Mouse (Mus musculus): ENCODE results near the gene Glyctk. TPM values are rescaled to one million over a fixed set of nuclear protein-coding genes. Genes with fewer than 3 reads are reported as not detected.

Gene Glyctk
- 2.2 and 3.0 TPM in 2 replicates for polyA plus RNA-seq (2015; fragmentation: Nextera tagmentation; extraction: Ambion mirVana)

- Histone ChIP-seq H3K36me3 (ENCODE audit: control insufficient read depth, insufficient read depth) (no peaks in the 10 kb centered on the region), H3K4me3 (replicated peaks; ENCODE audit: low read length) (no peak within 1 kb of the TSS), H3K9ac (replicated peaks; ENCODE audit: low read depth, low read length) (no peak within 1 kb of the TSS), H3K27ac (ENCODE audit: low read length) (no peak within 1 kb of the TSS), H3K4me2 (ENCODE audit: low read length) (no peak within 1 kb of the TSS), H3K9me3 (ENCODE audit: control insufficient read depth, low read length) (no peaks in the 10 kb centered on the region), H3K27me3 (replicated peaks; ENCODE audit: control insufficient read depth, insufficient read depth, low read length) (peaks cover 4% of the 10 kb centered on the region; the same call in 1 of the 2 replicates), H3K4me1 (replicated peaks; ENCODE audit: control insufficient read depth, insufficient read depth, low read length) (peaks cover 12% of the 10 kb centered on the region)
- no peak for ATAC-seq
- 82% methylated on average over 6 of the region's 6 CpGs for whole genome bisulfite sequencing
These were observed at the start of gene Glyctk for GRCm38 (mm10) chr9:106158037-106158491. Gene Glyctk (minus strand): TSS chr9:106158138.

- H3K9ac ChIP-seq (replicated peaks; ENCODE audit: low read depth, low read length), result no peak overlapping the region
- no peak overlapping the region for H3K4me2 ChIP-seq (ENCODE audit: low read length)
- H3K36me3 ChIP-seq (ENCODE audit: control insufficient read depth, insufficient read depth), result no peaks in the 10 kb centered on the region
- H3K9me3 ChIP-seq (ENCODE audit: control insufficient read depth, low read length), result no peaks in the 10 kb centered on the region
- WGBS, result 81% methylated on average over 2 of the region's 2 CpGs
- ATAC-seq, result no peak
- no peak overlapping the region for H3K27ac ChIP-seq (ENCODE audit: low read length)
- no peaks in the 10 kb centered on the region for H3K27me3 ChIP-seq (replicated peaks; ENCODE audit: control insufficient read depth, insufficient read depth, low read length)
- no peak overlapping the region for H3K4me3 ChIP-seq (replicated peaks; ENCODE audit: low read length)
- H3K4me1 ChIP-seq (replicated peaks; ENCODE audit: control insufficient read depth, insufficient read depth, low read length), result peaks cover 27% of the 10 kb centered on the region
These were observed 48.6 kb upstream of the Glyctk start for GRCm38 (mm10) chr9:106206515-106206914.

DNA sequence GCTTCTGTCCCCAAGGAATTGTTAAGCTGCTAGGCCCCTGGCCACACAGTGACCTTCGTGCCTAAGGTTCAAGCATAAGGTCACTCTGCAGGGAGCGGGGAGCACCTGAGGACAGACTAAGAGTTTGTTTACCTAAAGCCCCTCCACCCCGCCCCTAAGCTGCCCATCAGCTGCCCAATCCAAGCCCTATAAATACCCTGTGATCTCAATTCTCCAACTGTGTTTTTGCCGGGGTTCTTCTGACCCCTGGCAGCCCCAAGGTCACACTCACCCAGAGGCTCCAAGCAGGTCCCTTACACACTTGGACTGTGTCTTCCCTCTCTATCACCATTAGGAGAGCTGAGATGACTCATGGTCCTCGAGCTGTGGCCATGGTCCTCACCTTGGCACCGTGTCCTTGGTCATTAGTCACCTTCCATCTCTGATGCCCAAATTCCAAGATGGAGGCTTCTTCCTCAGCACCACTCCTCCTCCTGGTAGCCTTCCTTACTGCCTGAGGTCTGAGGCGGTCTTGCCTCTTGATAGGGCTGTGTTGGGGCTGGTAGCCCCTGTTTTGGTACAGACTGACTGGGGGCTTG, 47.9 kb upstream of the Glyctk start:
- no peak overlapping the region for H3K9ac ChIP-seq (replicated peaks; ENCODE audit: low read depth, low read length)
- WGBS, result 82% methylated on average over 7 of the region's 7 CpGs
- H3K36me3 ChIP-seq (ENCODE audit: control insufficient read depth, insufficient read depth), result no peaks in the 10 kb centered on the region
- H3K4me2 ChIP-seq (ENCODE audit: low read length), result no peak overlapping the region
- H3K27me3 ChIP-seq (replicated peaks; ENCODE audit: control insufficient read depth, insufficient read depth, low read length), result no peaks in the 10 kb centered on the region
- no peak for ATAC-seq
- H3K9me3 ChIP-seq (ENCODE audit: control insufficient read depth, low read length), result no peaks in the 10 kb centered on the region
- H3K4me1 ChIP-seq (replicated peaks; ENCODE audit: control insufficient read depth, insufficient read depth, low read length), result peaks cover 23% of the 10 kb centered on the region
- H3K27ac ChIP-seq (ENCODE audit: low read length), result no peak overlapping the region
- no peak overlapping the region for H3K4me3 ChIP-seq (replicated peaks; ENCODE audit: low read length)

GRCm38 (mm10) chr9:106203990-106204851, 46.3 kb upstream of the Glyctk start:
- ATAC-seq, result no peak
- 83% methylated on average over 7 of the region's 7 CpGs for WGBS
- H3K4me1 ChIP-seq (replicated peaks; ENCODE audit: control insufficient read depth, insufficient read depth, low read length), result peaks cover 23% of the 10 kb centered on the region

GRCm38 (mm10) chr9:106202819-106203636, 45.1 kb upstream of the Glyctk start, which contains the start of gene Twf2:
Gene Twf2 (plus strand): TSS chr9:106203108.
- no peaks in the 10 kb centered on the region for H3K9me3 ChIP-seq (ENCODE audit: control insufficient read depth, low read length)
- peak within 1 kb of the TSS; percentile 94 for H3K9ac ChIP-seq (replicated peaks; ENCODE audit: low read depth, low read length)
- peak within 1 kb of the TSS; percentile 72 for H3K27ac ChIP-seq (ENCODE audit: low read length)
- no peaks in the 10 kb centered on the region for H3K27me3 ChIP-seq (replicated peaks; ENCODE audit: control insufficient read depth, insufficient read depth, low read length)
- H3K4me3 ChIP-seq (replicated peaks; ENCODE audit: low read length), result peak within 1 kb of the TSS; percentile 84
- peak; percentile 90 for ATAC-seq
- no peaks in the 10 kb centered on the region for H3K36me3 ChIP-seq (ENCODE audit: control insufficient read depth, insufficient read depth)
- peaks cover 28% of the 10 kb centered on the region for H3K4me1 ChIP-seq (replicated peaks; ENCODE audit: control insufficient read depth, insufficient read depth, low read length)
- H3K4me2 ChIP-seq (ENCODE audit: low read length), result peak within 1 kb of the TSS; percentile 81
- 1% methylated on average over 60 of the region's 61 CpGs for WGBS

More at GRCm38 (mm10) chr9:106203990-106204851, 46.3 kb upstream of the Glyctk start:
- Histone ChIP-seq H3K4me3 (replicated peaks; ENCODE audit: low read length) (peak overlapping the region; percentile 84), H3K27me3 (replicated peaks; ENCODE audit: control insufficient read depth, insufficient read depth, low read length) (no peaks in the 10 kb centered on the region), H3K4me2 (ENCODE audit: low read length) (peak overlapping the region; percentile 81), H3K9ac (replicated peaks; ENCODE audit: low read depth, low read length) (peak overlapping the region; percentile 94), H3K36me3 (ENCODE audit: control insufficient read depth, insufficient read depth) (no peaks in the 10 kb centered on the region), H3K9me3 (ENCODE audit: control insufficient read depth, low read length) (no peaks in the 10 kb centered on the region), H3K27ac (ENCODE audit: low read length) (no peak overlapping the region)

DNA sequence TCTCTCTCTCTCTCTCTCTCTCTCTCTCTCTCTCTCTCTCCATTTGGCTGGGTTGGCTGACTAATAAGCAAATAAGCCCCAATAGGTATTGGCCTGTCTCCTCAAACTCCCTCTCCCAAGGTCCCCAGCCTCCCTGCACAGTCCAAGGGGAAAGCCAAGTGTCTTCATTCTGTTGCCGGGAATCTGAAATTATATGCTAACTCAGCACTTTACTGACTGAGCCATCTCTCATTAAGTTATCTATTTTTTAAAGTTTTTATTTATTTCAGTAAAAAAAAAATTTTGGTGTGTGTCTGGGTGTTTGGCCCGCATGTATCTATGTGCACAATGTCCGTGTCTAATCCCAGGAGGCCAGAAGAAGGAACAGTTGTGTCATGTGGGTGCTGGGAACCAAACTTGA, 44.0 kb upstream of the Glyctk start:
- no peak for ATAC-seq
- Histone ChIP-seq H3K36me3 (ENCODE audit: control insufficient read depth, insufficient read depth) (no peaks in the 10 kb centered on the region), H3K4me3 (replicated peaks; ENCODE audit: low read length) (no peak overlapping the region; the same call in 1 of the 2 replicates), H3K4me1 (replicated peaks; ENCODE audit: control insufficient read depth, insufficient read depth, low read length) (peaks cover 28% of the 10 kb centered on the region), H3K27me3 (replicated peaks; ENCODE audit: control insufficient read depth, insufficient read depth, low read length) (no peaks in the 10 kb centered on the region), H3K27ac (ENCODE audit: low read length) (no peak overlapping the region), H3K9ac (replicated peaks; ENCODE audit: low read depth, low read length) (no peak overlapping the region), H3K9me3 (ENCODE audit: control insufficient read depth, low read length) (no peaks in the 10 kb centered on the region), H3K4me2 (ENCODE audit: low read length) (peak overlapping the region; percentile 81)
- WGBS, result 85% methylated on average over 3 of the region's 3 CpGs

- Histone ChIP-seq H3K9ac (replicated peaks; ENCODE audit: low read depth, low read length) (peak within 1 kb of the TSS; percentile 68), H3K27me3 (replicated peaks; ENCODE audit: control insufficient read depth, insufficient read depth, low read length) (no peaks in the 10 kb centered on the region), H3K36me3 (ENCODE audit: control insufficient read depth, insufficient read depth) (no peaks in the 10 kb centered on the region), H3K27ac (ENCODE audit: low read length) (no peak within 1 kb of the TSS), H3K4me2 (ENCODE audit: low read length) (peak within 1 kb of the TSS; percentile 80), H3K4me1 (replicated peaks; ENCODE audit: control insufficient read depth, insufficient read depth, low read length) (peaks cover 23% of the 10 kb centered on the region), H3K9me3 (ENCODE audit: control insufficient read depth, low read length) (no peaks in the 10 kb centered on the region), H3K4me3 (replicated peaks; ENCODE audit: low read length) (peak within 1 kb of the TSS; percentile 56)
- no peak for ATAC-seq
- WGBS, result 44% methylated on average over 18 of the region's 18 CpGs
These were observed 41.8 kb upstream of the Glyctk start, which contains the start of gene Ppm1m for GRCm38 (mm10) chr9:106199535-106200272. Gene Ppm1m (minus strand): TSS chr9:106199746.

GRCm38 (mm10) chr9:106198962-106199458, 41.1 kb upstream of the Glyctk start:
- peaks cover 16% of the 10 kb centered on the region for H3K4me1 ChIP-seq (replicated peaks; ENCODE audit: control insufficient read depth, insufficient read depth, low read length)
- peak; percentile 18; the same call in 1 of the 2 replicates for ATAC-seq
- WGBS, result under 1% methylated on average over 48 of the region's 51 CpGs

More at GRCm38 (mm10) chr9:106198962-106199458, 41.1 kb upstream of the Glyctk start:
- Histone ChIP-seq H3K27me3 (replicated peaks; ENCODE audit: control insufficient read depth, insufficient read depth, low read length) (no peaks in the 10 kb centered on the region), H3K36me3 (ENCODE audit: control insufficient read depth, insufficient read depth) (no peaks in the 10 kb centered on the region), H3K4me3 (replicated peaks; ENCODE audit: low read length) (peak overlapping the region; percentile 56), H3K9me3 (ENCODE audit: control insufficient read depth, low read length) (no peaks in the 10 kb centered on the region), H3K9ac (replicated peaks; ENCODE audit: low read depth, low read length) (peak overlapping the region; percentile 68), H3K27ac (ENCODE audit: low read length) (no peak overlapping the region), H3K4me2 (ENCODE audit: low read length) (peak overlapping the region; percentile 80)

Data from forebrain, embryonic 16.5 days (tissue).